Mouse (Mus musculus) mouse trophoblast stem cell (cell line): ENCODE measurements around the gene Dppa1.
"Not testable (repeated sequence)": the region's sequence is repeated elsewhere in the genome, so short reads cannot be mapped to it uniquely, and the experiment has no call there.

ENCODE experiments used
- in situ Hi-C, 2 experiments: fragments of 300-500 bp; cut with MseI, MboI; formaldehyde crosslinking; loops; 2 replicates in 1 of 2; 3 replicates in 1 of 2; pipeline ENCODE4 v1.15.1; 2025

Dppa1 gene

GRCm38 (mm10) chr11:46629211-46629795 is at the start of gene Dppa1:
Gene Dppa1 (minus strand): TSS chr11:46629261.
- in situ Hi-C loops = no loop called here

- in situ Hi-C loops = no loop called here
Observed at GRCm38 (mm10) chr11:46667938-46668337, 38.9 kb upstream of the Dppa1 start.

- in situ Hi-C loops = no loop called here
Observed at GRCm38 (mm10) chr11:46667105-46667504, 38.0 kb upstream of the Dppa1 start.

- in situ Hi-C loops = no loop called here
Observed at GRCm38 (mm10) chr11:46665599-46666522, 36.8 kb upstream of the Dppa1 start.

- in situ Hi-C loops = no loop called here
Observed at GRCm38 (mm10) chr11:46663215-46663614, 34.2 kb upstream of the Dppa1 start.

- in situ Hi-C loops = no loop called here
Observed at GRCm38 (mm10) chr11:46652476-46652875, 23.4 kb upstream of the Dppa1 start.

GRCm38 (mm10) chr11:46649655-46650054 is 20.6 kb upstream of the Dppa1 start:
- in situ Hi-C loops = loop anchor here in 1 of 2 experiments (10.0 kb wide), 1 partner anchor 125 kb away; the partner anchor contains the start of gene Gm12169

GRCm38 (mm10) chr11:46644824-46645223 is 15.8 kb upstream of the Dppa1 start:
- in situ Hi-C loops = loop anchor here in 1 of 2 experiments (10.0 kb wide), 1 partner anchor 120 kb away; the partner anchor contains the start of gene Gm12169

- in situ Hi-C loops = no loop called here
Observed at GRCm38 (mm10) chr11:46636568-46636967, 7.5 kb upstream of the Dppa1 start.

- in situ Hi-C loops = not testable (repeated sequence)
Observed at GRCm38 (mm10) chr11:46635516-46635915, 6.5 kb upstream of the Dppa1 start.

- in situ Hi-C loops = no loop called here
Observed at GRCm38 (mm10) chr11:46631635-46632034, 2.6 kb upstream of the Dppa1 start.

- in situ Hi-C loops = no loop called here
Observed at GRCm38 (mm10) chr11:46620414-46621168, 8.5 kb downstream of the Dppa1 start.

GRCm38 (mm10) chr11:46619929-46620328 is 9.1 kb downstream of the Dppa1 start:
- in situ Hi-C loops = no loop called here

- in situ Hi-C loops = no loop called here
Observed at GRCm38 (mm10) chr11:46592416-46592815, 36.6 kb downstream of the Dppa1 start.

GRCm38 (mm10) chr11:46582741-46583140 is 46.3 kb downstream of the Dppa1 start:
- in situ Hi-C loops = no loop called here

- in situ Hi-C loops = no loop called here
Observed at GRCm38 (mm10) chr11:46580428-46580827, 48.6 kb downstream of the Dppa1 start.

GRCm38 (mm10) chr11:46578771-46579281 is 50.2 kb downstream of the Dppa1 start:
- in situ Hi-C loops = no loop called here

GRCm38 (mm10) chr11:46571327-46571726 is 57.7 kb downstream of the Dppa1 start, which contains the start of gene BC053393:
Gene BC053393 (plus strand): TSS chr11:46571536.
- in situ Hi-C loops = no loop called here

- in situ Hi-C loops = no loop called here
Observed at GRCm38 (mm10) chr11:46569107-46569506, 60.0 kb downstream of the Dppa1 start.

- in situ Hi-C loops = no loop called here
Observed at GRCm38 (mm10) chr11:46565967-46566366, 63.1 kb downstream of the Dppa1 start.

- in situ Hi-C loops = no loop called here
Observed at GRCm38 (mm10) chr11:46564671-46565070, 64.4 kb downstream of the Dppa1 start.

- in situ Hi-C loops = no loop called here
Observed at GRCm38 (mm10) chr11:46561096-46561495, 68.0 kb downstream of the Dppa1 start.
